Mouse (Mus musculus) erythroid progenitor cell, adult 5-6 weeks (primary cell): Measurements from ENCODE around the gene Gm20388. TPM values are rescaled to one million over a fixed set of nuclear protein-coding genes. Genes with fewer than 3 reads are reported as not detected.

ENCODE experiments used
- ATAC-seq: replicated peaks from 2 replicates; pipeline ENCODE4 v1.8.0; 2016; ENCODE audit warnings: moderate number of reproducible peaks, mild to moderate bottlenecking, moderate TSS enrichment, inconsistent platforms; ENCODE audit not compliant: poor library complexity, low FRiP score, severe bottlenecking
- total RNA-seq, 2 experiments: library from RNA; stranded (forward) in 1 of 2; stranded (reverse) in 1 of 2; fragments of 150-400 nt in 1 of 2; fragments of 186-747, 209-891 nt in 1 of 2; gene quantifications; 2 replicates each; pipeline versions ENCODE4 v1.2.3 to v1.2.4; 2015 to 2017; ENCODE audit warnings: low replicate concordance in 2 of 2

Gm20388 gene
- total RNA-seq, 2 experiments from 2014 or later = 4.2 TPM; not detected in 1

DNA sequence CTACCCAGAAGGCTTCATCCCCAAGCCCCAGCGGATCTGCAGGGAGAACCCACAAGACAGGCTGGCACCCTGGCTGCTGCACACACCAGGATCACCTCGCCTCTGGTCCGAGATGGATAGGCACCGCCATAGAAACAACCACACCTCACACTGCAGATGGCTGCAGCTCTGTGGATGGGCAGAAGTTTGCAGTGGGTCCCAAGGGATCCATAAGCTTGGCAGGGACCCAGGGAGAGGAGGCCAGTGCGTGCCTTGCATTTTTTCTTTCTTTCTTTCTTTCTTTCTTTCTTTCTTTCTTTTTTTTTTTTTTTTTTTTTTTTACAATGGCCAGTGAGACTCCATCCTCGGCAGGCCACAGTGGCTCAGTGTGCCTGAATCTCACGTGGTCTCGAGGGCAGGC is 1360.9 kb downstream of the Gm20388 start:
- no peak for ATAC-seq

DNA sequence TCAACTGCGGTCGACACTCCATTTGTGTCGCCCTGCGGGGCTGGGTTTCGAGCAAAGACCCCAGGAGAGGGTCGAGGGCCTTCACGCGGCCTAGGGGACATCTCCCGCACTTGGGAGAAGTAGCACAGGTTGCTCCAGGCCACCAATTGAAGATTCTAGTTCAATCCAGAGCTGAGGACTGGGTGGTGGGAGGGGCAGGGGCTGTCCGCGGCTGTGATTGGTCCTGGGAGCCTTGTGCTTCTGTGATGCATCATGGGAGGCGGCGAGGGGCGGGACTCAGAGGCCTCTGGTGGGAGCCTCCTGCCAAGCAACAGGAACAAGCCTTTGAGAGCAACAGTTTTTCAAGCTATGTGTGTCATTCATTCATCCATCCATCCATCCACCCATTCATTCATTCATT is 1362.6 kb downstream of the Gm20388 start:
- ATAC-seq = no peak

DNA sequence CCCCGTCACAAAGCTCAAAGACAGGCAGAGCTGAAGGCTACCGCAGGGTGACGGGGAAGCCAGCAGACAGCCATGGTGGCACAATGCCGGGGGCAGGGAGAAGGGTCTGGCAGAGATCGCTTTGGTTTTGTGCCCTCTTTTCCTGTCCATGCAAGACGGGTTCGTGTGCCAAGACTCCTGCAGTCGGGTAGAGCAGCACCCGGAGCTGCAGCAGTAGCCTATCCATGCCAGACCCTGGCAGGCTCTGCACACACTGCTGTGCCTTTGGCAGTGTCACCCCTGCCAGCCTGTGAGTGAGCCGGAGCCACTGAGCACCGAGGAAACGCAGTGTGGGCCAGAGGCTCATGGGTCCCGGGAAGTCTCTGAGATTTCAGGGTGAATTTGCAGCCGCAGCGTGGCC is 1363.0 kb downstream of the Gm20388 start:
- no peak for ATAC-seq

DNA sequence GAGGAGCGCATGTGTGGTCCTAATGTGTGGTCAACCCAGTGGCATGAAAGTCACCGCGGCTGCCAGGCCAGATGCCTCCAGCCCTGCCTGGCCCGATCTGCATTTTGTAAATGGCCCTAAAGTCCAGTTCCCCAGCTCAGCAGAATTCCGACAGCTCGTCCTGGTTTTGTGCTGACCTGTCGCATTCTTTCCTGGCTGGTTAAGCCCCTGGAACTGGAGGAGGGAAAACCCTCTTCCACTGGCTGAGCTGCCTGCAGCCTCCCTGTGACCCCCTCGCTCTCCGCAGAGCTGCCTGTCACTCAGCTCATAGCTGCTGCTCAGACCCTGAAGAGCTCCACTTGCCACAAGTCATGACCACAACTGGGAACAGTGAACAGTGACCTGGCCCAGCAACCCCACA is 1369.8 kb downstream of the Gm20388 start:
- ATAC-seq = no peak

DNA sequence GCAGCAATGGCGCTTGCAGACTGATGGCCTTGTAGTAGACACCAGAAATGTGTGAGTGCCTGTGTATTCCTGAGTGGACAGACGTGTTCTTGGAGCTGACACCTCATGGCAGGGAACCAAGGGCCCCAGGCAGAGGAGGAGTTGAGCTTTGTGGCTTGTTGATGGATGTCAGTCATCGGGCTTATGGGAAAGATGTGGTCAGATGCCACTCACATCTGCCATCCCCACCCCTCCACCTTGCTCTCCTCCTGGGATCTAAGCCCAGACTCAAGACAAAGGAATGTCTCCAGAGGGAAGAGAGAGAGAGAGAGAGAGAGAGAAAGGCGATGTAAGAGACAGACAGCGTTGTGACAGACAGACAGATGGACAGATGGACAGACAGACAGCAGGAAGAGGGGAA is 1378.7 kb downstream of the Gm20388 start:
- no peak for ATAC-seq

DNA sequence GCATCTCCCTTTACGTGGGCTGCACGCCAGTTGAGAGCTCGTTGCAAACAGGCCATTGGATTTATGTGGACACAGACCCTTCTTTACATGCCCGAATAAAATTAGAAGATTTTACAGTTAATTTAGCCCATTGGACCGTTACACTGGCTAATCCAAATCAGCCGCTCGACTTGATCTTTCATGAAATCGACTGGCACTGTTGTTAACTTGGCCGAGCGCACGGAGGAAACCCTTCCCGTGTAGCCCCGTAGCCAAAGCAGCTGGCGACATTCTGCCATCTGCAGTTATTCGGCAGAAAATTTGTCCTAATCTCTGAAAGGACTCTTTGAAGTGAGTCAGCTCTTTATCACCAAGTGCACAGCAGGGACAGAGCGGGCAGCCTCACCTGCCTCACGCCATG is 1379.9 kb downstream of the Gm20388 start:
- no peak for ATAC-seq

DNA sequence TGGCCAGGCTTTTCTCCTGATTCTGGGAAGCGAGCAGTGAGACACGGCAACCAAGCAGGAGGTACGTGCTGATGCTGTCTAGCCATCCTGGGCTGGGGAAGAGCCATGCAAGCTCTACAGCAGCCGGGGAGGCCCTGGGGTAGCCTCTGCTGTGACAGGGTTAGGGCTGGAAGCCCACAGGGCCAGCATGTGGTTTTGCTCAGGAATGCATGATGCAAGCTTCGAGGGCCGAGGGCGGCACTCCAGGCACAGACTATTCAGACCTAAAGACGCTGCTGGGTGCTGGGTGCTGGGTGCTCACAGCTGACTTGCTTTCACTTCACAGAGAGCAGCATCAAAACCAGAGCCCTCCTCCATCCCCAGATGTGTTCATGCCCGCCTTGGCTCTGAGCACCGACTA is 1382.8 kb downstream of the Gm20388 start:
- ATAC-seq = no peak

DNA sequence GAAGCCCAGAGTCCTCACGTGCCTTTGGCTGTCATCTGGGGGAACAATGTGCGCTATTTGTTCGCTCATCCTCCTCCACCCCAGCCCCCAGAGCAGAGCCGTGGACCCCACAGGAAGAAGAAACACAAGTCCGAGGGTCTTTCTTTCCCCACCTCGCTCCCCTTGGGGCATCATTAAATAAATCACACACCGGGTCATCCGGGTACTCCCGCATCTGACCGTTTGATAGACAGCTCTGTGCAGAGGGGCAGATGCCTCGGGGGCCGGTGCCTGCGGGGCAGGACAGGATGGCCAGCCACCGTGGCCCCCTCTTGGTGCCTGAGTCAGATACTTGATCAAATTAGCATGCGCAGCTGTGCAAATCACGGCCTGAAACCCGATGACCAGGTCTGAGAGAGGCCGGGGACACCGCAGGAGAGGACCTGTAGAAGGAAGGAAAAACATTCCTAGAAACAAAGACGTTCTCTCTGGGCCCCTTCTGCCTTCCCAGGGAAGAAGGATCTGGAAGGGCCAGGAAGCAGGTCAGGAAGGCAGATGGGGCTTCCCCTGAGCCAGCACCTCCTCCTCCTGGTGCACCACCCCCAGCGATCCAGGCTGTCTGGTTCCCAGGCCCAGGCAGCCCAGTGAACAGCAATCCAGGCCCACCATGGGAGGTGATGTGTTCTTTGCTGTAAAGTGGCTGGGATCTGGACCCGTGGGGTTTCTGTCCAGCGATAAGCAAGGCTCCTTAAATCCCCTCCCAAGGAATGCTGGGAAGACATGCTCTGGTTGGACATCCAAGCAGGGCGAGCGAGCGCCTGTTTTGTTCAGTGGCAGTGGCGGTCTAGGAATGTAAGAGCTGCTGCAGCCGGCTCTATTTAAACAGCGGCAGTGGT is 1383.8 kb downstream of the Gm20388 start:
- ATAC-seq = no peak

DNA sequence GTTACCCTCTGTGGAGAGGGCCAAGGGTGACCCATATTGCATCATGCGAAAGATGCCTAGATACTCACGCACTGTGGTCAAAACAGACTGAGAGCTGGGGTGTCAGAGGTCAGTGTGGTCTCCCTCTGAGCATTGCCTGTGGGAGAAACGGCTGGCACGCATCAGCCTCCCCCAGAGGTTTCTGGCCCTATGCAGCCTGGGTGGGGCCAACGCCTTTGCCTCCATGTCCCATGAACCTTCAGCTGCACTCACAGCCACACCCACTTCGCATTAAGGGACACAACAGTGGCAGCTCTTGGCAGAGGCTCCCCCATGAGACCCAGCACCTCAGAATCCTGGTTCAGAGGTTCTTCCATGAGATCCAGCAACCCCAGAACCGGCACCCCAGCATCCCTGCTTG is 1385.4 kb downstream of the Gm20388 start:
- ATAC-seq = no peak

DNA sequence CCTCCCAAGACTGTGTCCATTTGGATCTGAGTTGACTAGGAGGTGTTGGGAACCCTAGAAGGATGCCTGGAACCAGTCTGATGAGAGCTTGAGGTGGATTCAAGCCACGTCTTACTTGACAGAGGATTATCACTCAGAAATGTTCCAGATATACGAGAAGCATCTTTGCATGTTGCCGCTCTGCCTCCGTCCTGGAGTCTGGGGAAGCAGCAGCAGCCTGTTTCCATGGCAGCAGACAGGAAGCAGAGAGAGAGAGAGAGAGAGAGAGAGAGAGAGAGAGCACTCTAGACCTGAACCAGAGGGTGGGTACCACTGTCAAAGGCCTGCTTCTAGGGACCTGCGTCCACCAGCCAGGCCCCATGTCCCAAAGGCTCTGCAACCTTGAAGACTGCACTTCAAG is 1386.0 kb downstream of the Gm20388 start:
- ATAC-seq = no peak

DNA sequence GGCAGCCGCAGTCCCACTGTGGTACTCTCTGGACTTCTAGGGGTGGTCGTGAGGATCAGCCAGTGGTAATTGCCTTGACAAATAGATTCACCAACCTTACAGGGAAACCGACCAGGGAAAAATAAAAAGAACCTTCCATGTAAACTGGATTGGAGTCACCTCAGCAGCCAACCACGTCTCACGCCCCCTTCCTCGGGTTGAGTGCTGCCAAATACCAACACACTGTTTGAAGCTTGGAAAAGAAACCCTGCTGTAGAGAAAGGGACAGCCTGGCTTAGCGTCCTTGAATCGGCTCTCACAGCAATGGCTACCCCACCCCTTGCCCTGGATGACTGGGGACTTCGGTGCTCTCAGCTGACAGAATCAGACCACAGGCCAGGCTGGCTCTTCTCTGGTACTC is 1386.7 kb downstream of the Gm20388 start:
- ATAC-seq = no peak

DNA sequence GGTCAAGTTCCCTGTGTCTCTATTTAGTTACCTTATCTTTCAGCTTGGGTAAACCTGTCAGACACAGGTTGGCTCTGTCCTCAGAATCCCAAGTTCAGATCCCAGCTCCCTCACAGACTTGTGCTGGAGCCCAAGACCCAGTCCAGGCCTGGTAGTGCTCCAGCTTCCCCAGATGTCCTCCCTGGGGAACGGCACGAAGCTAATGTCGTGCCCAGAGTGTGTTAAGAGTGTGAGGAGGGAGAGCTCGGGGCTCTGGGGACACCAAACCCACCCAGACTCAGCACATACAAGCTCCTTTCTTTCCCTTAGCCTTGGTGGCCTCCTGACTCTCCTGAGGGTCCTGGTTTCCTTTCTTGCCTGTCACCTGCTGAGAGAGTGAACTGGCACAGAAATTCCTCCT is 1389.4 kb downstream of the Gm20388 start:
- ATAC-seq = no peak

DNA sequence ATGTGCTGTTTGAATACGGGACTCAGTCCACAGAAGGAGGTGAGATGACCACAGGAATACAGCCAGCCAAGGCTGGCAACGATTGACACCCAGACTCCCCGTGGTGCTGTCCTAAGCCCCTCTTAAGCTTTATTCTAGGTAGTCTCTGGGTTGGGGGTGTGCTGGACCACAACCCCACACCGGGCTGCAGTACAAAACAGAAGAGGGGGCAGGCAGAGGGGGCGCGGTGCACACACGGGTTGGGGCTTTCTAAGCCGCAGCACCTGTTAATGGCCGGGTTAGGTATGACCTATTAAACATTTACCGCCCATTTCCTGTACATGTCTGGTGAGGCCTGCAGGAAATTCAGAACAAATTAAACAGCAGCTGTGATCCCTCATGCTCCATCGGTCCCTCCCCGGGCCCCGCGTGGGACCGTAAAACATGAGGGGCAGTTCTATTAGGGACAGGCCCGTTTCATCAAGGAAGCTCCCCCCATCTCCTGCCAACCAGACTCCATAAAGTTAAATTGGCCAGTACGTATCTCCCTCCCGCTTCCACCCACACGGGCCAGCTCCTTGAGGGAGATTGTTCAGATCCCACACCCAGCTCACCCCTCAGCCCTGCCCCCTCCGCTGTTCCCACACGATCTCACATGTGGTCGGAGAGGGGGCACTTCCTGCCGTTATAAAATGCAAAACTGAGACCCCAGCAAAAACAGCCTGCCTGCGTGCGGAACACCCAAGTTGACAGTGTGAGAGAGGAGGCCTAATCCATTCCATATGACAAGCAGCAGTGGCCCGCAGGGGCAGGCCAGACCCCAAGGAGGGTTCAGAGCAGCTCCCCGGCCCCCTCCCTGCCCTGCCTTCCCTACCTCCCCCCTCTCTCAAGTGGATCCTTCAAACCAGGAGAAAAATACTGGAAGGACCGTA is 1390.1 kb downstream of the Gm20388 start:
- no peak for ATAC-seq

DNA sequence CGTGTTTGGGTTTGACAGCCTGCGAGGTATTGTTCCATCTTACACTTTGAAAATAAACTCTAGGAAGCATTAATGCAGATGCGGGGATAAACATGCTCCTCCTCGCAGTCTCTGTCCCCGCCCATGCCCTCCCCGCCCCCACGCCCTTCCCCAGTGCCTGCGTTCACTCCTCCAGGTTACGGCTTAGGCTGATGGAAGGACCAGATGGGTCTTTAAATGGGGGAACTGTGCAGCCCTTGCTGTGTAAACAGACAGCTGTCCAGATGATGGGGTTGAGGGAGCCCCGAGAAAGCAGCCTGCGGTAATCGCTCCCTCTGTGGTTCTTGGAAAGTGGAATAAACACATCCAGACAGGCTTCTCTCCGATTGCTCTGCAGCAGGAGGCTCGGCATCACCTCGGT is 1390.8 kb downstream of the Gm20388 start:
- no peak for ATAC-seq

DNA sequence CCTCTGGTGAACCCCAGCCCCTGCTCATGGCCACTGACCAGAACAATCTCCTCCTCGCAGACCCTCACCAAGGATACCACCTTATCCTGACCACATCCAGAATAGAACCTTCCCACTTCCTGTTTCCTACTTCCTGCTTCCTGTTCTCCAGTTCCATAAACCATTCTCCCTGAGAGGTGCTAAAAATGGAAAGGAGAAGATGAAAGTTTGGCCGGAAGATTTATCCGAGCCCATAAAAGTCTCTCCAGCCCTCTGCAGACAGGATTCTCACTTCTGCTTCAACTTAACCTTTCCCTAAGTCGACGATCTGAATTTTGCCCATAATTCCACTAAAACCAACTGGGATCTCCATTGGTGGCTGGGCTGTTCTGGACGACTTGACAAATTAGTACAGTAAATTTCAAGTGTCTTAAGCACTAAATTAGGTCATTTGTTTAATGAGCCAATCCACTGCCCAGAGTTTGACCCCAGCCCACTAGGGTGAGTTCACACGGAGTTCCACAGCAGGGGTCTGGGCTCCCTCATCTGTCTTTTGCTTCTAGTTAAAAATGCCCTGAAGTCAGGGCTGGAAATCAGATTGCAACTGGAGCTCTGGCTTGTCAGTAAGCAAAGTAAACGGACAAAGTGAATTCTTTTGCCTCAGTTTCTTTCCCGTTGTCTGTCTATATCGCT is 1391.5 kb downstream of the Gm20388 start:
- ATAC-seq = no peak

DNA sequence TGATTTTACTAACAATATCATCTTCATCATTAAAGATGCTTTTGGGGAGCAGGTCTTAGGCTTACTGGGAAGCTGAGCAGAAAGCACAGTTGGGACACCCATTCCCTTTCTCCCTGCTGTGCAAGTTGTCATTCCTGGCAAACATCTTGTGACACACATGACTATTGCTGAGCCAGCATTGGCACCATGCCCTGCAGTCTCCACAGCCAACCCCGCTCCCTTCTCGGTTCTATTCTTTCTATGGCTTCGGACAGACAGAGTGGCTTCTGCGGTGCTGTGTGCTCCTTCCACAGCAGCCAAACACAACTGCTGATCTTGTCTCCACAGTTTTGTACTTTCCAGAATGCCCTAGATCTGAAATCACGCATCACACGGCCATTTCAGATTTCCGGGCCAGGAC is 1397.1 kb downstream of the Gm20388 start:
- no peak for ATAC-seq

DNA sequence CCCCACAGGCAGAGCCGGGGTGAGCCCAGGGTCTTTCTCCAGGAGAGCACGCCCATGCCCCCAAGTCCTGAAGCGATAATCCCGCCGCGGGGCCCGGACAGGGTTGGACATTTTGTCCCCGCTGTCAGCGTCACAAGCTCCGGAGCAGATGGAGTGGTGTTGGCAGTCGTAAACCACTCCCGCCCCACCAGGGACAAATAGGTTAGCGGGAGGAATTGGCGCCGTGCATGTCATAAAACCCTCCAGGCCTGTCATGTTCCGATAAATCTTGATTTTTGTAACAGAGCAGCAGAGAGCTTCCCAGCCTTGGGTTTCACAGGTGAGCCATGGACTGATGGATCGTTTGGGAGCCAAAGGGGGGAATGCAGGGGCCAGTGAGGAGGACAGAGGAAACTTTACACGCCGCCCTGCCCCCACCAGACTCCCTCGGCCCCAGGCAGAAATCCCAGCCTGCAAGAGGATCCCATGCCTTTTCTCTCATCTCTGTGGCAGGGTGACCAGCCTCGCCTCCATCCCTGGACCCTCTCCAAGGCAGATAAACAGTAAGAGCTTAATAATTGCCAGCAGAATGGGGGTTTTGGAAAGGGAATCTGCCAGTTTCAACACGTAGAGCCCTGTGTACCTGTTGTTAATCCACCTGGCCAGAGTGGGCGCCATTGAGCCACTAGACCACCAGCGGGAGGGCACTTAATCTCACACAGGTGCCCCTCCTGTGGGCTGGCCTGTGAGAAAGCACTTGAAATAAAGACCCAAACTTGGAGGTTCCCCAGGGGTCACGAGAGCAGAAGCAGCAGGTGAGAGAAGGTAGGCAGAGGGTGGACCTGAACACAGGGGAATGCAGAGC is 1400.6 kb downstream of the Gm20388 start:
- no peak for ATAC-seq

DNA sequence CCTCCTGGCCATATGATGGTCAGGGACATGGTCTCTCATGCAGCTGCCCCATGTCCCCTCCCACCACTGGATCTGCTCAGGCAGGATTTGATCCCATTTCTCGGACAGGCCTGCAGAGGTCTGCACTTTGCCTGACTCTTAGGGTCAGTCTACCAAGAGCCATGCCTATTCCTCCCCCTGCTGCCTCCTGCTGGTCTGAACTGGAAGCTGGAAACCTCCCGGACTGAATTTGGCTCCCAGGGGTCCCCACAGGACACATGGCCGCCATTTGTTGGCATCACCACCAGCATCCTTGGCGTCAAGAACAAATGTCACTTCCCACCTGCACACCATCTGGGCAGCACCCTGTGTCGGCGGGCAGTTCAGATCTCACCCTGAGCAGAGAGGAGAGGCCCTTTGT is 1402.8 kb downstream of the Gm20388 start:
- no peak for ATAC-seq

DNA sequence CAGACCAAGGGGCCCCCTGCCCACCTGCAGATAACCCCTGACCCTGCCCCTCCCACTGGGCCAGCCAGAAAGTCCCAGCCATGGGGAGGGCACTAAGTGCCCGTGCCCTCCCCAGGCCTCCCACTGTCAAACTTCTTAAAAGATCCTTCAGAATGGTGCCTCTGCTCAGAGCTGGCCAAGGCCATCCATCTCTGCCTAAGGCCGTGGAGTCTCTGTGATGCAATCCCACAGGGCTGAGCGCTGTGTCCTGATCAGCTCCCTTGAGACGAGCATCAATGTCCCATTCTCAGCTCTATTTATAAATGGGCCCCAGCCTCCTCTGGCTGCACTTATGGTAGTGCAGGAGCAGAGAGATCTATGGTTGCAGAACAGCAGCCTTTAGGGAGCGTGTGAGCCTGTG is 1403.4 kb downstream of the Gm20388 start:
- no peak for ATAC-seq

DNA sequence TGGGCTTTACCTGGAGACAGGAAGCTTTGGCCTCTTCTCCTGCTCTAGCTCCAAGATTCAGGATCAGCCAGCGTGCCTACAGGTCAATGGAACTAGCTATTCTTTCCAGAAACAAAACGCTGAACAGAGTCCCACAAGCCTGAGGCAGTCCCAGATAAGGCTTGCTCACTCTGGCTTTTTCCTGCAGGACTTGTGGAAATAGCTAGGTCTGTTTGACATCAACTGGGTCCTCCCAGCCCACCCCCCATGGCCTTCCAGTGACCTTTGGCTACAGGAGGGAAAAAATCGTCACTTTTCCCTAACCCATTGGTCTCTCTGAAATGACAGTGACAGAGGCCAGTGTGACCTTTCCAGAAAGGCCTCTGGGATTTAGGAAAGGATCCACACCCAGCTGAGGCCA is 1404.9 kb downstream of the Gm20388 start:
- ATAC-seq = no peak
